Mouse (Mus musculus) monocyte, adult 2 months (primary cell): ENCODE data around the gene Dtnb.

Source experiments
- DNase-seq, 2 experiments: peaks; one replicate each; pipeline ENCODE4 v3.0.0; 2022; ENCODE audit warnings: low spot score in 2 of 2, low read depth in 1 of 2

Gene Dtnb

GRCm38 (mm10) chr12:3732623-3733265 is 160.6 kb downstream of the Dtnb start:
- DNase-seq = no peak

DNA sequence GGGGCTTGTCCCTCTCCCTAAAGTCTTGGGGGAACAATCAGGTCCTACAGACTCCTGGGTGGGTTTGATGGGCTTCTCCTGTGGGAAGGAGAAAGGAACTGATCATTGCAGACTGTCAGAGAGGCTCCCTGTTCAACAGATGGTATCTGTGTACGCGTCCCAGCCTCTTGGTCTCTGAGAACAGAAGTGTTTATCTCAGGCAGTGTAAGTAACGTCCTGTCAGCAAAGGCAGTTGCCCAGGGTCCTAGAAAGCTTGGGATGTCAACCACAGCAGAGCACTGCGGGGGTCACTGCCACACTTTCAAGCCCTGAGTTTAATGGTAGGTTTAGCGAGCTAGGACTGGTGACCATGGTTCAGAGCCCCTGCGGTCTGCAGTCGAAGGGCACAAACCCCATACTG is 161.1 kb downstream of the Dtnb start:
- no peak for DNase-seq

DNA sequence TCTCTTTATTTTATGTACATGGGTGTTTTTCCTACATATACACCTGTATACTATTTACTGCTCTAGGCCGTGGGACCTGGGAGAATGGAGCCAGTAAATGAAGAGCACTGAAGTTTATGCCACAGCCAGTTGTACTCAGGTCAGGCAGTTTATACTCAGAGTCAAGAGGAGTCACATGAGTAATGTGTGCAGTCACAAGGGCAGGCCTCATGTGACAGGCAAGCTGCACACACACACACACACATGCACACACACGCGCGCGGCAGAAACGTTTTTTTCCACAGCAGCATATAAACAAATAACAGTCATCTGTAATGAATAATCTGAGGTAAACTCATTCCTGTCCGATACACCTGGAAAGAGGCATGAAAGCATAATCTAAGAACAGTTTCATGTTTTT is 164.8 kb downstream of the Dtnb start:
- DNase-seq = no peak

- DNase-seq = no peak
Measured at GRCm38 (mm10) chr12:3738741-3739529, 166.8 kb downstream of the Dtnb start.

- peak; percentile 21 to 23 for DNase-seq
Measured at GRCm38 (mm10) chr12:3739749-3740704, 167.8 kb downstream of the Dtnb start.

DNA sequence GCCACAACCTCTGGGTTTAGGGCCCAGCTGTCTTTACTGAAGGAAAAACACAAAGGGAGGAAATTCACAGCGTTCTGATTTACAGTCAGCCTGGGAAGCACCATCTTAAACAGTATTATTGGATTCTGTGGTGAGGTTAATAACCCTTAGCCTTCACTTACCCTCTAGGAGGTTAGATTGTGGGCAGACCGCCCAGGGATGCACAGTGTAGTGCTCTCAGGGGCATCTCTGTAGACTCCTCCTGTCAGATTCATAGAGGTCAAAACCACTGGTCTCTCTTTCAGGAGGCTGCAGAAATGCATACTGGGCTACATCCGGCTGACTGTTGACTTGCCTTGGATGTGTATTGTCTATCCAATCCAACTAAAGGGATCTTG is 168.5 kb downstream of the Dtnb start:
- no peak for DNase-seq

DNA sequence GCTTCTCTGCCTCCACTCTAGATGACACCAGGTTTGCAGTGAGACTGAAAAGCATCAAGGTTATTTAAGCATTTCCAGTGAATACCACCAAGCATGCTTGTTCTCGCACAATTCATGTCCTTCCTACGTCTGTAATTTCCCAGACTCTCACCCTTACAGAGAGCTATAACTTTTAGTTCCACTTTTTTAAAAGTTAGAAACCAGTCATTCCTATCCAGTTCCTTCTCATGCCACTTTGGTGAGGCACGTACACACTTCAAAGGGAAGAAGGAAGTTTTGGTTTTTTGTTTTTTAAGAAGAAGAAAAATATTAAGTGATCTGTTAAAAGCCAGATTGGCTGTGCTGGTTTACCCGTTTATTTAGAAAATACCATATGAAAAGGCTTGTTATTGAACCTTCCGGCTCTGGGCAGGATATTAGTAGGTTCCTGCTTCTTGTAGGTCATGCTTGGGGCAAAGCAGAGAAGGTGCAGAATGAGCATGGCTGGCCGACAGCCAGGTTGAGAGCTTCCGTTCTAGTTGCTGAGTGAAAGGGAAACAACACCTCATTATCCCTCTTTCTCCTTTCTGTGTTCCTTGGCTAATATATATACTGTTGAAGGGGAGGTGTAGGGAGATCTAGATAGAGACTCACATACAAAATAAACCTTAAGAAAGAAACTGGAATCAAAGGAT is 173.4 kb downstream of the Dtnb start:
- peak in 1 of 2 experiments; percentile 41 for DNase-seq

- no peak for DNase-seq
Measured at GRCm38 (mm10) chr12:3746369-3746768, 174.2 kb downstream of the Dtnb start.

GRCm38 (mm10) chr12:3747583-3747982 is 175.4 kb downstream of the Dtnb start:
- no peak for DNase-seq

DNA sequence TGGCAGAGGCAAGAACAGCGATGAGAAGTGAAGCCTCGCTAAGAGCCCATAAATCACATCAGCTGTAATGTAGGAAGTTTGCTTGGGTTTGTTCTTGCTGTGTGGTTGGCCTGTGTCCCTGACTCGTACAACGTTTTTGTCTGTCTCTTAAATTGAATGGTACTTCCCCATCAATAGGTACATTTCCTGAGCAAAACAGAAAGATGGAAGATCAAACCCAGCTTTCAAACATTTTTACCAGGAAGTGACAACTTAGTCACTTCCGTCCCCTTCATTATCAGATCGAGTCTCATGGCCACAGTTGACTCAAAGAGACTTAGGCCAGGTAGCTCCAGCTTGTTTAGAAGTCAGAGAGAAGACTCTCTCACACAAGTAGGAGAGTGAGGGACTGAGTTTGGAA is 183.3 kb downstream of the Dtnb start:
- no peak for DNase-seq

- no peak for DNase-seq
Measured at GRCm38 (mm10) chr12:3756216-3756615, 184.0 kb downstream of the Dtnb start.

GRCm38 (mm10) chr12:3758127-3758526 is 185.9 kb downstream of the Dtnb start:
- DNase-seq = no peak

DNA sequence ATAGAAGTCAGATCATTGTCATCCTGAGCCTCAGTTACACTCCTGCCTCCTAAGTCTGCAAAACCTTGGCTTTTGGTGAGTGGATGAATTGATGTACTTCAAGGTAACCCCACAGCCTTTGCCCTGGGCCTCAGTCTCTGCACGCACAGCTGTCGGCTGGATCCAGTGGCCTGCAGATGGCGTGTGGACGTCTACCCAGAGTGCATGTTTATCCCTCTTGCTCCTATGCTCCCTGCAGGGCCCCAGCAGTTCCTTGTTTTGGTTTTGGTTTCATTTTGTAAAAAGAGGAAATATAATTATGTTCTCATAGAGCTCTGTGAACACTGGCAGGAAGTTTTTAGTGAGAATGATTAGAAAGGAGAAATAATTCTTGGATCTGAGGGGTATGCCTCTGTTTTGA is 187.2 kb downstream of the Dtnb start:
- peak; percentile 52 to 53 for DNase-seq

DNA sequence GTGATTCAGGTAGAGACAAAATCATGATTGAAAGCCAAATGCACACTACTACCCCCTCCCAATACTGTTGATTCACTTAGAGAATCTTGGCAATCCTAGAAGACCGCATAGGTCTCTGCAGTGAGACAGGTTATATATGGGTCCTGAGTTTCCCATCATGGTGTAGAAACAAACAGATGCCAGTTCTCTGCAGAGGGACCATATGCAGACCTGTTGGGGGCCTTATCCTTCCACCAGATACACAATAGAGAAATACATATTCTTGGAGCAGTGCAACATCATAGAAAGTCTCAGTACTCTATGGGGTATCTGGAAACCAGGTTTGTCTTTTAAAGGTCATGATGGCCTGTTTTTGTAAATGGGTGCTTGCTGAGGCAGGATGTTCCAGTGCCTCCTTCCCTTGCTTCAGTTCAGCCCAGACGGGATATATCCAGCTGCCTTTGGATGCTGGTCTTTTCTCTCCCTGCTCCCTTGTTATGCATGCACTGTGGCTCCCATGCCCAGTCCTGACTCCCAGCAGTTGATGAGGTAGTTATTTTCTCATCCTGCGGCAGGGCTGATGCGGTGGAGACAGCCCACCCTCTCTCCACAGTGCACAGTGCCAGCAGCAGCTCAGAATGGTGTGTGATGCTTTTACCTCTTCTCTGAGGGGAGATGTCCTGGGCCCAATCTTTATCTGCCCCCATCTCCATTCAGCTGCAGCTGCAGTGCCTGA is 188.9 kb downstream of the Dtnb start:
- no peak for DNase-seq

GRCm38 (mm10) chr12:3761591-3762295 is 189.6 kb downstream of the Dtnb start:
- DNase-seq = no peak

DNA sequence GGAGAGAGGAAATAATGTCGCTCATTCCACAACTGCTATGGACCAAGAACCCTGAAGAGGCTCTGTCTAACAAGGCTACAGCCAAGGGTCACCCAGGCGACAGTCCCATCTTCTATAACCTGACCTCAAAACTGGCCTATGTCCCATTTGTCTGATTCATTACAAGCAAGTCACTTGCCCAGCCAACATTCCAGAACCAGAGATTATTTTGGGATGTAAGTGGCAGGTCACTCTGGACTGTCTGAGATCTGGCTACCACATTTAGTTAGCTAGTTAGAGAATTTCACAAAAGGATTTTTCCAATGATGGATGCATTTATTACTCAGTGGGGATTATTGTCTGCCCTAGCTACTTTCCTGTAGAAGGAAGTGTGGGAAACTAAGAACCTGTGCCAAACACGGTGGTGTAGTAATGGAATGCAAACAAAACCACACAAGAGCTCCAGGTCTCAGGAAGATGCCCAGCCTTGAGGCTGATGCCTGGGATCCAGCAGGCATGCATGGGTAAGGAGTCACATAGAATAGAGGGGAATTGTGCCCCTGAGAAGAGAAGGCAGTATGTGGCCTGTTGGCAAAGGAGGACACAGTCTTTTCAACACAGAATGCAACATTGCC is 192.1 kb downstream of the Dtnb start:
- no peak for DNase-seq

- no peak for DNase-seq
Measured at GRCm38 (mm10) chr12:3767360-3767759, 195.2 kb downstream of the Dtnb start.

DNA sequence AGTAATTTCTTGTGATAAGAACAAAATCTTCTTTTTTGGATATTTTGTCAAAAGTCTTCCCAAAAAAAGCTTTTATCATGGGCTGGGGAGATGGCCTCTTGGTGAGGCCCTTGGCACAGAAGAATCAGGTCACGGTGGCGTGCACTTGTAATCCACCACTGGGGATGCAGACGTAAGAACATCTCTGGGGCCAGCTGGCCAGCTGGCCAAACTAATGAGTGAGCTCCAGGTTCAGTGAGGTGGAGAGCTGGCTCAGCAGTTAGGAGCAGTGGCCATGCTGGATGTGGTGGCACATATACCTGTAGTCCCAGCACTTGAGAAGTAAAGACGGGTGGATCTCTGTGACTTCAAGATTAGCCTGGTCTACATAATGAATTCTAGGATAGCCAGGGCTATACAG is 196.2 kb downstream of the Dtnb start:
- DNase-seq = no peak

DNA sequence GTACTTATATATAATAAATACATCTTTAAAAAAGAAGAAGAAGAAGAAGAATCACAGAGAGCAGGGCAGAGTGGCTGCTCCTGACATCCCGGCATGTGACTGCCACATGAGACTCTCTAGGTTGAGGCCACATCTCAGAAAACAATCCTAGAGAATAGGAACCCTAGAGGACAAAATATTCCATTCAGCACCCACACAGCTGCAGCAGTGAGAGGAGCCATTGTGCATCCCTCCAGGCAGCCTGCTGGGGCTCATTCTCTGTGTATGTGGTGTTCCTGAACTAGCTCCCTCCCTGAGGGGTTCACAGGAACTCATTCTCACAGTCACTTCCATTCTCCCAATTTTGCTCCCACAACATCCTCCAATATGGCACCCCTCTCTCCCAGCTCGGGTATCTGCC is 198.4 kb downstream of the Dtnb start:
- DNase-seq = no peak
